Mouse (Mus musculus): ENCODE data around the gene Arhgef38. TPM values are rescaled to one million over a fixed set of nuclear protein-coding genes. Genes with fewer than 3 reads are reported as not detected.

Gene Arhgef38
- polyA plus RNA-seq, 1 experiment: not detected

DNA sequence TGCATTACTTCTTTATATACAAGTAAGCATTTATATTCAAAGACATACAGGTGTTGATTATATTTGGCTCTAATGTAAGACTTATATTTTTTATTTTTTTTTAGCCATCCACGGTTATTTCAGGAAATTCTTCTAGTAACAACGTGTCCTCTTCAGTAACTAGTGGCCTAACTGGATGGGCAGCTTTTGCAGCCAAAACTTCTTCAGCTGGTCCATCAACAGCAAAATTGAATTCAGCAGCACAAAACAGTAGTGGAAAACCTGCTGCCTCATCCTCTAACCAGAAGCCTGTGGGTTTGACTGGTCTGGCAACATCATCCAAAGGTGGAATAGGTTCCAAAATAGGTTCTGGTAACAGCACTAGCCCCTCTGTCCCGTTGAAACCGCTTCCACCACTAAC lies 126.0 kb downstream of the Arhgef38 start:
- TF ChIP-seq CTCF (IDR thresholded peaks at IDR 0.05; ENCODE audit: insufficient read depth, low read depth, low read length) (no peak), POLR2A (IDR thresholded peaks at IDR 0.05; ENCODE audit: insufficient read depth, low read depth, low read length) (no peak)

DNA sequence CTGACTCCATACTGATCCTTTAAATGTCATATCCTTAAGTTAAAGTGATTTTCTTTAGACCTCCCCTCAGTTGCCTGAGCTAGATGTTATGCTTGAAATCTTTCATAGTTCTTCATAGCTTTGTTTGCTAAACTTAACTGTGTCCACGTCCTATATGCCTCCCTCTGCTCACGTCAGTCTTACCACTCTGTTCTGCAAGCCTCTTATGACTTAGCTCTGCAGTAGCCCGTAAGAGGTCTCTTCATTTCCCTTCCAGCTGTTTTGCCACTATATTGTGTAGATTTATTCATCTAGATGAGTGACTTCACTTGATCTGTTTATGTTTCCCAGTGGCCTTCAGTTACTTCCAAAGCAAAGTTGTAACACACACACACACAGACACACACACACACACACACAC lies 130.3 kb downstream of the Arhgef38 start:
- TF ChIP-seq POLR2A (IDR thresholded peaks at IDR 0.05; ENCODE audit: insufficient read depth, low read depth, low read length): no peak
- TF ChIP-seq CTCF (IDR thresholded peaks at IDR 0.05; ENCODE audit: insufficient read depth, low read depth, low read length): no peak
- Histone ChIP-seq H3K27ac (ENCODE audit: insufficient read depth, low read depth, low read length) (no peak overlapping the region), H3K4me1 (ENCODE audit: control insufficient read depth, insufficient read depth, low read length) (no peaks in the 10 kb centered on the region), H3K4me3 (ENCODE audit: insufficient read depth, low read depth, low read length) (no peak overlapping the region)
- WGBS: 88% methylated on average over 3 of the region's 3 CpGs

More for the DNA sequence above, 126.0 kb downstream of the Arhgef38 start:
- 94% methylated on average over 4 of the region's 4 CpGs for WGBS
- Histone ChIP-seq H3K4me3 (ENCODE audit: insufficient read depth, low read depth, low read length) (no peak overlapping the region), H3K4me1 (ENCODE audit: control insufficient read depth, insufficient read depth, low read length) (no peaks in the 10 kb centered on the region), H3K27ac (ENCODE audit: insufficient read depth, low read depth, low read length) (no peak overlapping the region)

DNA sequence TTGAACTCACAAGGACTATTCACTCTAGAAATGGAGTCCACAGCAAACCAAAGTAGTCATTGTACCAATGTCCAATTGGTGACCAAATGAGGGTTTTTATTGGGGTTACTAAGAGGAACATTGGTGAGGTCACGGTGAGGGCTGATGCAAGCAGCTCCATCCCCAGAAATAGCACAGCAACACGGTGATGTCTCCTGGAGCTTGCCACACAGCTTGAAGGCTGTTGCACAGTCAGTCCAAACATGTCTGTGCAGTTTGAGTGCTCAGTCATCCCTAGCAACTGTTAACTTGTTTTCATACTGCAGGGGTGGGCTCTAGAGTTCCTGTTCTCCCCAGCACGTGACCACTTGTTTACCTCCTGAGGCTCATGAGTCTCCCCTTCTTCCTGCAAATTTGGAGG lies 131.0 kb downstream of the Arhgef38 start:
- no peak overlapping the region for H3K4me3 ChIP-seq (ENCODE audit: insufficient read depth, low read depth, low read length)
- TF ChIP-seq POLR2A (IDR thresholded peaks at IDR 0.05; ENCODE audit: insufficient read depth, low read depth, low read length) (no peak), CTCF (IDR thresholded peaks at IDR 0.05; ENCODE audit: insufficient read depth, low read depth, low read length) (no peak)
- H3K4me1 ChIP-seq (ENCODE audit: control insufficient read depth, insufficient read depth, low read length): no peaks in the 10 kb centered on the region
- H3K27ac ChIP-seq (ENCODE audit: insufficient read depth, low read depth, low read length): no peak overlapping the region
- WGBS: 85% methylated on average over 3 of the region's 3 CpGs

DNA sequence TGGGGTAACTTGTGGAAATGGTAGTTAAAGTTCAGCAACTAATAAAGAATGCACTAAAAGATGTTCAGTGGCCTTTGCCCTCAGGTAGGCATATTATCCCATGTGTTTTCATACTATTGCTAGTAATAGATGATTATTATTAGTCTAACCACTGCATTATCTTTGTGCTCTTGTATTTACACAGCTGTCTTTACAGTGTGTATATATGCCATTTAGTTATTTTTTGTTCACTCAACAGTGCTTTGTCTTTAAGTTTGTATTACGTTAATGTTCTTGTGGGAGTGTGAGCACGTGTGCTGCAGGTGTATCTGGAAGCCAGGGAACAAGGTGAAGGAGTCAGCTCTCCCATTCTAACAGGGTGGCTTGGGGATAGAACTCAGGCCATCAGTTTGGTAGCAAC lies 135.8 kb downstream of the Arhgef38 start:
- TF ChIP-seq POLR2A (IDR thresholded peaks at IDR 0.05; ENCODE audit: insufficient read depth, low read depth, low read length) (no peak), CTCF (IDR thresholded peaks at IDR 0.05; ENCODE audit: insufficient read depth, low read depth, low read length) (no peak)
- WGBS: 89% methylated on average over 2 of the region's 2 CpGs
- H3K27ac ChIP-seq (ENCODE audit: insufficient read depth, low read depth, low read length): no peak overlapping the region
- H3K4me1 ChIP-seq (ENCODE audit: control insufficient read depth, insufficient read depth, low read length): no peaks in the 10 kb centered on the region
- H3K4me3 ChIP-seq (ENCODE audit: insufficient read depth, low read depth, low read length): no peak overlapping the region

DNA sequence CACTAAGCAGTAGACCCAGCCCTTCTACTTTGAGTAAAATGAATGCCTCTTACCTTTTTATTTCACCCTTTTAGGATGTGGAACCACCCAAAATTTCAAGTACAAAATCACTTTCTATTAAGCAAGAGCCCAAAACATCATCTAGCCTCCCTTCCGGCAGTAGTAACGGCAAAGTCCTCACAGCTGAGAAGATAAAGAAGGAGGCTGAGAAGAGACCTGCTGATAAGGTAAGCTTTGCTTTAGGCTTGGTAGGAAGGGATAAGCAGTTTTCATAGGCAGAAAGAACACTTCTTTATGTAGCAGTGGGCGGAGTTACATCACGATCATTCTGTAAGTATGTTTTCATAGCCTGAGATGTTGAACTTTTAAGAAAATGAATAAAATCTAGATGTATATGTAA lies 136.4 kb downstream of the Arhgef38 start:
- H3K27ac ChIP-seq (ENCODE audit: insufficient read depth, low read depth, low read length): no peak overlapping the region
- TF ChIP-seq POLR2A (IDR thresholded peaks at IDR 0.05; ENCODE audit: insufficient read depth, low read depth, low read length): no peak
- no peak for TF ChIP-seq CTCF (IDR thresholded peaks at IDR 0.05; ENCODE audit: insufficient read depth, low read depth, low read length)
- 93% methylated on average over 4 of the region's 4 CpGs for WGBS
- no peaks in the 10 kb centered on the region for H3K4me1 ChIP-seq (ENCODE audit: control insufficient read depth, insufficient read depth, low read length)
- no peak overlapping the region for H3K4me3 ChIP-seq (ENCODE audit: insufficient read depth, low read depth, low read length)

DNA sequence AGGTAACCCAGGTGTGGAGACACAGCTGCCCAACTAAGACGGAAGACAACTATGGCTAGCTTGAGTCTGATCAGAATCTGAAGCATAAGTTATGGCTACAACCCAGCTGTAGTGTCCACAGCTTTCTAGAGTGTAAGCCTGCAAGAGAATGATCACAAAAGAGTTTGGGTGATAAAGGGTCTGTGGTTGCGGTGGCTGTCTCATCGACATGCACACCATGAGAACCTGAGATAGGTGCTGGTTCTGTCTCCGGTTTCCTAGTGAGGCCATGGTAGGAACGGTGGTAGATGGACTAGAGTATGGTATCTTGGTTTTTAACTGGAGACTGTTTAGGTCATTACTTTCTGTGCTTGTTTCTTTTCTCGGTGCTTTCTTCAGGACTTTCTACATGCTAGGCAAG lies 136.8 kb downstream of the Arhgef38 start:
- H3K4me1 ChIP-seq (ENCODE audit: control insufficient read depth, insufficient read depth, low read length): no peaks in the 10 kb centered on the region
- TF ChIP-seq POLR2A (IDR thresholded peaks at IDR 0.05; ENCODE audit: insufficient read depth, low read depth, low read length) (no peak), CTCF (IDR thresholded peaks at IDR 0.05; ENCODE audit: insufficient read depth, low read depth, low read length) (no peak)
- H3K27ac ChIP-seq (ENCODE audit: insufficient read depth, low read depth, low read length): no peak overlapping the region
- WGBS: 96% methylated on average over 6 of the region's 6 CpGs
- no peak overlapping the region for H3K4me3 ChIP-seq (ENCODE audit: insufficient read depth, low read depth, low read length)

DNA sequence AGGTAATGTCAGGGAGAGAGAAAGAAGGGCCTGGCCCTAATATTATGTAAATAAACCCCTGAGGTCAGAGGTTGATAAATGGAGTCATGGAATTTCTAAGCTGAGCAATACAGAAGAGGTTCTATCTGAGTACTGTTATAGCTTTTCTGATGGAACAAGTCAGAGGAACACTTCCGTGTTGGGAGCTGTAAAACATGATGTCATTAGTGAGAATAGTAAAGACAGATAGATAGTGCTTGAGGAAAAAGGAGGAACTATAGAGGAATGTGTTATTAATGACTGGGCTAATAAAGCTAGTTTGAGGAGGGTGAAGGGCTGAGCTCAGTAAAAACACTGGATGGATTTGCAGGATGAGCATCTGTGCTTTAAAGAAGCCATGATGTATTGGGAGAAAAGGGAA lies 140.4 kb downstream of the Arhgef38 start:
- Histone ChIP-seq H3K4me3 (ENCODE audit: insufficient read depth, low read depth, low read length) (no peak overlapping the region), H3K27ac (ENCODE audit: insufficient read depth, low read depth, low read length) (no peak overlapping the region), H3K4me1 (ENCODE audit: control insufficient read depth, insufficient read depth, low read length) (no peaks in the 10 kb centered on the region)
- 68% methylated on average over 1 of the region's 1 CpGs for WGBS
- no peak for TF ChIP-seq CTCF (IDR thresholded peaks at IDR 0.05; ENCODE audit: insufficient read depth, low read depth, low read length)
- TF ChIP-seq POLR2A (IDR thresholded peaks at IDR 0.05; ENCODE audit: insufficient read depth, low read depth, low read length): no peak

DNA sequence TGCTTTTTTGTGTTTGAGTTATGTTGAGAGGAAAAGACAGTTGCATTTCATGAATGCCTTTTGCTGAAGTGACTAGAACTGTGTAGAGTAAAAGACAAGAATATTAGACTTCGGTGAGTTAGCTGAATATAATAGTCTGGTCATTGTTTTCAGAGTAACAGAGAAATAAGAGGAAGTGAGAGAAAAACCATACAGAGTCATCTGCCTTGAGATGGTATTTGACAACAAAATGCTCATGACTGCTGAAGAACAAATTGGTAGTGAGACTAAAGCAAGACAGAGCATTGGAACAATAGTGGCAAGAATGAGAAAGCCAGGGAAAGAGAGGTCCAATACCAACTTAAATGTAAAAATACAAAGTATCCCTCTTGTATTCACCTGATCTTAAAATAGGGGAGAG lies 141.8 kb downstream of the Arhgef38 start:
- TF ChIP-seq POLR2A (IDR thresholded peaks at IDR 0.05; ENCODE audit: insufficient read depth, low read depth, low read length): no peak
- TF ChIP-seq CTCF (IDR thresholded peaks at IDR 0.05; ENCODE audit: insufficient read depth, low read depth, low read length): no peak
- H3K27ac ChIP-seq (ENCODE audit: insufficient read depth, low read depth, low read length): no peak overlapping the region
- no peak overlapping the region for H3K4me3 ChIP-seq (ENCODE audit: insufficient read depth, low read depth, low read length)
- 82% methylated on average over 1 of the region's 1 CpGs for WGBS
- no peaks in the 10 kb centered on the region for H3K4me1 ChIP-seq (ENCODE audit: control insufficient read depth, insufficient read depth, low read length)

DNA sequence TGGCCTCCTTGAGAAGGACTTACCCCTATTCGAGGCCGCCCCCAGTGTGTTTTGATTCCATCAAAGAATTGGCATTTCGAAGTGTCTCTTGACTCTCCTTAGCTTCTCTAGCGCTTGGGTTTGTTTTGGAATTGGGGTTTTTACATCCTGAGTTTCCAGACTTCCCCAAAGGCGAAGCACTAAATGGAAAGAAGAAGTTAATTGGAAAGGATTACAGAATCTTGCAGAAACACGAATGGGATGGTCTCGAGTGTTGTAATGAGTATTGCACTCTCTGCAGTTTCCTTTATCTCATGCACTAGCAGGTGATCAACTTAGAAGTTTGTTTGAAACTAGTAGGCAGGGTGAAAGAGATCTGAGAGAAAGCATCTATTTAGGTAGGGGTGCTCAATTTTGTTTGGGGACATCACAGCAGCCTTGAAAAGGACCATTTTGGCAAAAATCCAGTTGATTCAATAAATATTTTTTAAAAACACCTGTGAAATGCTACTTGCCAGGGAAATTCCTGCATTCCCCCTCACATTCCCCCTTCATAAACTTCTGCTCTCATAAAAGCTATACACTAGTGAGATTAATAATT lies 142.4 kb downstream of the Arhgef38 start:
- under 1% methylated on average over 7 of the region's 7 CpGs for WGBS
- Histone ChIP-seq H3K4me1 (ENCODE audit: control insufficient read depth, insufficient read depth, low read length) (no peaks in the 10 kb centered on the region), H3K27ac (ENCODE audit: insufficient read depth, low read depth, low read length) (peak overlapping the region; percentile 77), H3K4me3 (ENCODE audit: insufficient read depth, low read depth, low read length) (peak overlapping the region; percentile 99)
- TF ChIP-seq CTCF (IDR thresholded peaks at IDR 0.05; ENCODE audit: insufficient read depth, low read depth, low read length) (no peak), POLR2A (IDR thresholded peaks at IDR 0.05; ENCODE audit: insufficient read depth, low read depth, low read length) (no peak)
